Mouse (Mus musculus) neural tube, embryonic 13.5 days (tissue): ENCODE data around the gene Kcnn3. TPM values are rescaled to one million over a fixed set of nuclear protein-coding genes. Genes with fewer than 3 reads are reported as not detected.
A peak's percentile ranks its signal among the peaks of the same experiment; 100 is the strongest.

ENCODE experiments used
- ATAC-seq: fragments of 200-750 bp; cut with Nextera tagmentation; 2 replicates; pipeline ENCODE4 v1.8.0; 2017; ENCODE audit warnings: low read depth, mild to moderate bottlenecking, moderate TSS enrichment, moderate library complexity
- H3K27ac ChIP-seq: fragments of 300-500 bp; sonication (generic); replicated peaks from 2 replicates; pipeline ENCODE4 v1.5.1; 2015; ENCODE audit warnings: moderate library complexity, mild to moderate bottlenecking, inconsistent platforms
- H3K27me3 ChIP-seq: fragments of 300-500 bp; sonication (generic); 2 replicates; pipeline ENCODE4 v1.6.1; 2015; ENCODE audit warnings: mild to moderate bottlenecking, inconsistent platforms
- H3K36me3 ChIP-seq: fragments of 300-500 bp; sonication (generic); 2 replicates; pipeline ENCODE4 v1.6.1; 2015; ENCODE audit warnings: mild to moderate bottlenecking, inconsistent platforms
- H3K4me1 ChIP-seq: fragments of 300-500 bp; sonication (generic); replicated peaks from 2 replicates; pipeline ENCODE4 v1.6.1; 2015; ENCODE audit warnings: inconsistent platforms
- H3K4me2 ChIP-seq: fragments of 300-500 bp; sonication (generic); 2 replicates; pipeline ENCODE4 v1.6.1; 2015; ENCODE audit warnings: inconsistent platforms, mild to moderate bottlenecking, moderate library complexity
- H3K4me3 ChIP-seq: fragments of 300-500 bp; sonication (generic); 2 replicates; pipeline ENCODE4 v1.5.1; 2015; ENCODE audit warnings: mild to moderate bottlenecking, inconsistent platforms
- H3K9ac ChIP-seq: fragments of 300-500 bp; sonication (generic); 2 replicates; pipeline ENCODE4 v1.6.1; 2015; ENCODE audit warnings: moderate library complexity, mild to moderate bottlenecking, inconsistent platforms
- H3K9me3 ChIP-seq: fragments of 300-500 bp; sonication (generic); 2 replicates; pipeline ENCODE4 v1.6.1; 2016; ENCODE audit warnings: inconsistent platforms
- WGBS: fragments of 180-500 bp; shearing (Covaris S2); methylation state at CpG from one replicate; pipeline ENCODE4 v1.1.7; 2015; 5-methylcytosine and 5-hydroxymethylcytosine counted together
- polyA plus RNA-seq: library from polyadenylated mRNA; unstranded; fragments of >200 nt; fragmentation: Nextera tagmentation; extraction: Ambion mirVana; gene quantifications from 2 replicates; pipeline ENCODE4 v1.2.1, GENCODE M21; 2015

The Kcnn3 gene
- polyA plus RNA-seq, 1 experiment from 2014 or later: 4.8 TPM

GRCm38 (mm10) chr3:89549488-89549887 lies 29.5 kb downstream of the Kcnn3 start:
- ATAC-seq: no peak
- Histone ChIP-seq H3K27me3 (peaks cover 4% of the 10 kb centered on the region; the same call in 1 of the 2 replicates), H3K4me1 (peaks cover 23% of the 10 kb centered on the region), H3K4me3 (no peak overlapping the region), H3K36me3 (no peaks in the 10 kb centered on the region), H3K9me3 (no peaks in the 10 kb centered on the region), H3K4me2 (no peak overlapping the region), H3K9ac (no peak overlapping the region), H3K27ac (no peak overlapping the region)
- 61% methylated on average over 4 of the region's 4 CpGs for WGBS

- H3K27me3 ChIP-seq: 0 out of 2 replicates have a peak, but pooled peaks cover 2% of the 10 kb centered on the region
- H3K9me3 ChIP-seq: no peaks in the 10 kb centered on the region
- ATAC-seq: no peak
- H3K36me3 ChIP-seq: no peaks in the 10 kb centered on the region
- H3K4me2 ChIP-seq: no peak overlapping the region
- H3K4me1 ChIP-seq: peaks cover 18% of the 10 kb centered on the region
- no peak overlapping the region for H3K27ac ChIP-seq
- H3K4me3 ChIP-seq: no peak overlapping the region
- no peak overlapping the region for H3K9ac ChIP-seq
- 75% methylated on average over 2 of the region's 2 CpGs for WGBS
Measured at GRCm38 (mm10) chr3:89551880-89552279, 31.9 kb downstream of the Kcnn3 start.

GRCm38 (mm10) chr3:89553432-89553831 lies 33.5 kb downstream of the Kcnn3 start:
- no peak overlapping the region for H3K4me3 ChIP-seq
- 0 out of 2 replicates have a peak, but pooled peaks cover 1% of the 10 kb centered on the region for H3K27me3 ChIP-seq
- WGBS: 78% methylated on average over 8 of the region's 8 CpGs
- H3K4me1 ChIP-seq: peaks cover 15% of the 10 kb centered on the region
- H3K27ac ChIP-seq: no peak overlapping the region
- ATAC-seq: no peak
- H3K36me3 ChIP-seq: no peaks in the 10 kb centered on the region
- H3K9ac ChIP-seq: no peak overlapping the region
- no peak overlapping the region for H3K4me2 ChIP-seq
- no peaks in the 10 kb centered on the region for H3K9me3 ChIP-seq

- Histone ChIP-seq H3K9ac (no peak overlapping the region), H3K27me3 (no peaks in the 10 kb centered on the region), H3K4me2 (no peak overlapping the region), H3K36me3 (no peaks in the 10 kb centered on the region), H3K4me3 (no peak overlapping the region), H3K9me3 (no peaks in the 10 kb centered on the region), H3K27ac (no peak overlapping the region), H3K4me1 (peaks cover 21% of the 10 kb centered on the region)
- no peak for ATAC-seq
- WGBS: 63% methylated on average over 4 of the region's 4 CpGs
Measured at GRCm38 (mm10) chr3:89553946-89554345, 34.0 kb downstream of the Kcnn3 start.

GRCm38 (mm10) chr3:89554587-89554986 lies 34.6 kb downstream of the Kcnn3 start:
- Histone ChIP-seq H3K27ac (no peak overlapping the region), H3K9ac (no peak overlapping the region), H3K9me3 (no peaks in the 10 kb centered on the region), H3K27me3 (no peaks in the 10 kb centered on the region), H3K4me2 (no peak overlapping the region), H3K4me1 (peaks cover 21% of the 10 kb centered on the region), H3K36me3 (no peaks in the 10 kb centered on the region), H3K4me3 (no peak overlapping the region)
- 90% methylated on average over 2 of the region's 2 CpGs for WGBS
- no peak for ATAC-seq

GRCm38 (mm10) chr3:89557811-89558210 lies 37.8 kb downstream of the Kcnn3 start:
- WGBS: 73% methylated on average over 5 of the region's 5 CpGs
- no peak overlapping the region for H3K27ac ChIP-seq
- no peak for ATAC-seq
- H3K4me1 ChIP-seq: peaks cover 22% of the 10 kb centered on the region
- no peak overlapping the region for H3K4me3 ChIP-seq
- no peaks in the 10 kb centered on the region for H3K9me3 ChIP-seq
- no peak overlapping the region for H3K9ac ChIP-seq
- H3K36me3 ChIP-seq: no peaks in the 10 kb centered on the region
- no peak overlapping the region for H3K4me2 ChIP-seq
- no peaks in the 10 kb centered on the region for H3K27me3 ChIP-seq

GRCm38 (mm10) chr3:89558972-89559910 lies 39.3 kb downstream of the Kcnn3 start:
- H3K4me3 ChIP-seq: no peak overlapping the region
- H3K4me1 ChIP-seq: peaks cover 18% of the 10 kb centered on the region
- H3K9ac ChIP-seq: no peak overlapping the region
- no peaks in the 10 kb centered on the region for H3K9me3 ChIP-seq
- peak; percentile 75; the same call in 1 of the 2 replicates for ATAC-seq
- H3K4me2 ChIP-seq: no peak overlapping the region
- 54% methylated on average over 15 of the region's 15 CpGs for WGBS
- no peaks in the 10 kb centered on the region for H3K36me3 ChIP-seq
- H3K27ac ChIP-seq: peak overlapping the region; percentile 69
- no peaks in the 10 kb centered on the region for H3K27me3 ChIP-seq

- Histone ChIP-seq H3K27ac (no peak overlapping the region), H3K4me1 (peaks cover 18% of the 10 kb centered on the region), H3K9ac (no peak overlapping the region), H3K9me3 (no peaks in the 10 kb centered on the region), H3K4me2 (no peak overlapping the region), H3K27me3 (no peaks in the 10 kb centered on the region), H3K4me3 (no peak overlapping the region), H3K36me3 (no peaks in the 10 kb centered on the region)
- WGBS: 85% methylated on average over 6 of the region's 6 CpGs
- ATAC-seq: no peak
Measured at GRCm38 (mm10) chr3:89561386-89561785, 41.4 kb downstream of the Kcnn3 start.

- Histone ChIP-seq H3K4me3 (no peak overlapping the region), H3K27me3 (no peaks in the 10 kb centered on the region), H3K4me1 (peaks cover 10% of the 10 kb centered on the region), H3K9ac (no peak overlapping the region), H3K27ac (no peak overlapping the region), H3K4me2 (no peak overlapping the region), H3K36me3 (no peaks in the 10 kb centered on the region), H3K9me3 (no peaks in the 10 kb centered on the region)
- no peak for ATAC-seq
- WGBS: 88% methylated on average over 5 of the region's 5 CpGs
Measured at GRCm38 (mm10) chr3:89565371-89565770, 45.4 kb downstream of the Kcnn3 start.

- ATAC-seq: no peak
- no peaks in the 10 kb centered on the region for H3K9me3 ChIP-seq
Measured at GRCm38 (mm10) chr3:89569058-89569457, 49.1 kb downstream of the Kcnn3 start.

GRCm38 (mm10) chr3:89569707-89570324 lies 49.9 kb downstream of the Kcnn3 start:
- 52% methylated on average over 7 of the region's 7 CpGs for WGBS
- ATAC-seq: no peak
- H3K4me2 ChIP-seq: no peak overlapping the region
- no peak overlapping the region for H3K4me3 ChIP-seq
- no peak overlapping the region for H3K27ac ChIP-seq
- H3K9ac ChIP-seq: no peak overlapping the region
- H3K9me3 ChIP-seq: no peaks in the 10 kb centered on the region
- H3K4me1 ChIP-seq: peaks cover 10% of the 10 kb centered on the region
- no peaks in the 10 kb centered on the region for H3K36me3 ChIP-seq
- no peaks in the 10 kb centered on the region for H3K27me3 ChIP-seq

More at GRCm38 (mm10) chr3:89569058-89569457, 49.1 kb downstream of the Kcnn3 start:
- H3K36me3 ChIP-seq: no peaks in the 10 kb centered on the region
- peaks cover 10% of the 10 kb centered on the region for H3K4me1 ChIP-seq
- no peak overlapping the region for H3K27ac ChIP-seq
- no peak overlapping the region for H3K9ac ChIP-seq
- no peaks in the 10 kb centered on the region for H3K27me3 ChIP-seq
- no peak overlapping the region for H3K4me3 ChIP-seq
- no peak overlapping the region for H3K4me2 ChIP-seq
- 89% methylated on average over 1 of the region's 1 CpGs for WGBS

GRCm38 (mm10) chr3:89570362-89570761 lies 50.4 kb downstream of the Kcnn3 start:
- WGBS: 66% methylated on average over 3 of the region's 3 CpGs

More at GRCm38 (mm10) chr3:89570362-89570761, 50.4 kb downstream of the Kcnn3 start:
- no peak for ATAC-seq
- H3K27ac ChIP-seq: no peak overlapping the region
- no peaks in the 10 kb centered on the region for H3K36me3 ChIP-seq
- peaks cover 10% of the 10 kb centered on the region for H3K4me1 ChIP-seq
- no peak overlapping the region for H3K4me3 ChIP-seq
- H3K9me3 ChIP-seq: no peaks in the 10 kb centered on the region
- H3K4me2 ChIP-seq: no peak overlapping the region
- H3K9ac ChIP-seq: no peak overlapping the region
- no peaks in the 10 kb centered on the region for H3K27me3 ChIP-seq
